Mouse (Mus musculus) heart, postnatal 0 days (tissue): ENCODE results near the gene Fbxo7. TPM values are rescaled to one million over a fixed set of nuclear protein-coding genes. Genes with fewer than 3 reads are reported as not detected.

Experiments
- ATAC-seq: fragments of 200-750 bp; cut with Nextera tagmentation; 2 replicates; pipeline ENCODE4 v1.8.0; 2017; ENCODE audit warnings: low read depth, moderate number of reproducible peaks, moderate library complexity; ENCODE audit not compliant: insufficient read depth
- DNase-seq: peaks from one replicate; pipeline ENCODE4 v3.0.0-alpha.2; 2016; ENCODE audit warnings: low spot score
- H3K27ac ChIP-seq: fragments of 300-500 bp; sonication (generic); 2 replicates; pipeline ENCODE4 v1.5.1; 2014; ENCODE audit warnings: low read depth, mild to moderate bottlenecking
- H3K27me3 ChIP-seq: fragments of 300-500 bp; sonication (generic); 2 replicates; pipeline ENCODE4 v1.6.1; 2014; ENCODE audit warnings: low read length, mixed read lengths; ENCODE audit not compliant: control insufficient read depth, insufficient read depth
- H3K36me3 ChIP-seq: fragments of 300-500 bp; sonication (generic); replicated peaks from 2 replicates; pipeline ENCODE4 v1.6.1; 2014; ENCODE audit warnings: low read length, mixed read lengths; ENCODE audit not compliant: control insufficient read depth, insufficient read depth
- H3K4me1 ChIP-seq: fragments of 300-500 bp; sonication (generic); 2 replicates; pipeline ENCODE4 v1.6.1; 2014; ENCODE audit warnings: antibody characterized with exemption; ENCODE audit not compliant: control insufficient read depth, insufficient read depth
- H3K4me2 ChIP-seq: fragments of 300-500 bp; sonication (generic); 2 replicates; pipeline ENCODE4 v1.6.1; 2014; ENCODE audit warnings: low read depth, mild to moderate bottlenecking, low read length, moderate library complexity
- H3K4me3 ChIP-seq: fragments of 300-500 bp; sonication (generic); 2 replicates; pipeline ENCODE4 v1.5.1; 2014; ENCODE audit warnings: low read depth, low read length
- H3K9ac ChIP-seq: fragments of 300-500 bp; sonication (generic); replicated peaks from 2 replicates; pipeline ENCODE4 v1.6.1; 2014; ENCODE audit warnings: low read depth, low read length, mixed read lengths
- H3K9me3 ChIP-seq: fragments of 300-500 bp; sonication (generic); replicated peaks from 2 replicates; pipeline ENCODE4 v1.6.1; 2016; ENCODE audit warnings: low read length; ENCODE audit not compliant: control insufficient read depth
- CTCF ChIP-seq: IDR thresholded peaks from 2 replicates; pipeline ENCODE4 v1.5.1; 2016; ENCODE audit warnings: antibody characterized with exemption, control low read depth, low read depth
- EP300 ChIP-seq: IDR thresholded peaks from 2 replicates; pipeline ENCODE4 v1.6.1; 2016; ENCODE audit warnings: antibody characterized with exemption, low read depth
- WGBS: fragments of 180-500 bp; shearing (Covaris S2); extraction: QIAGEN DNeasy Blood & Tissue Kit; methylation state at CpG from one replicate; pipeline ENCODE4 v1.1.7; 2014; 5-methylcytosine and 5-hydroxymethylcytosine counted together
- polyA plus RNA-seq: library from polyadenylated mRNA; unstranded; fragments of >200 nt; fragmentation: Nextera tagmentation; extraction: Ambion mirVana; gene quantifications from 2 replicates; pipeline ENCODE4 v1.2.1, GENCODE M21; 2015
- total RNA-seq: library from RNA; depleted of rRNA; stranded (reverse); fragments of >200 nt; gene quantifications from 2 replicates; pipeline ENCODE4 v1.2.3, GENCODE M21; 2014; ENCODE audit warnings: low replicate concordance

Gene Fbxo7
- total and polyA plus RNA-seq, 2 experiments from 2014 or later: 16.1 to 19.9 TPM

DNA sequence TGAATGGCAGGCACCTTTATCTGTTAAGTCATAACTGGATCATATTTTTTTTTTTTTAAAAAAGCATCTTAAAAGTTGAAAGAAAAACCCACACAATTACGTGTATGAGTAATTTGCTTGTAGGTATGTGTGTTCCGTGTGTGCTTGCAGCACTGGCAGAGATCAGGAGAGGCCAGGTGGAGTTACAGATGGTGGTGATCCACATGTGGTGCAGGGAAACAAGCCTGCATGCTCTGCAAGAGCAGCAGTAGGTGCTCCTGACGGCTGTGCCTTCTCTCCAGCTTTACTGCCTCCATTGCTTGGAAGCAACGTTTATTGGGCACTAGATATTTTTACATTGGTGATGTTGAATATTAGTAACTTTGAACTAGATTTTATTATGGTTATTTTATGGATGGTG, 21.9 kb downstream of the Fbxo7 start:
- TF ChIP-seq EP300 (no peak), CTCF (no peak)
- no peaks in the 10 kb centered on the region for H3K9me3 ChIP-seq
- no peaks in the 10 kb centered on the region for H3K27me3 ChIP-seq
- peaks cover 54% of the 10 kb centered on the region for H3K36me3 ChIP-seq
- WGBS: 80% methylated on average over 4 of the region's 4 CpGs
- no peak overlapping the region for H3K4me2 ChIP-seq
- H3K9ac ChIP-seq: no peak overlapping the region
- H3K27ac ChIP-seq: no peak overlapping the region
- H3K4me3 ChIP-seq: no peak overlapping the region
- H3K4me1 ChIP-seq: no peaks in the 10 kb centered on the region
- no peak for ATAC-seq
- DNase-seq: no peak

DNA sequence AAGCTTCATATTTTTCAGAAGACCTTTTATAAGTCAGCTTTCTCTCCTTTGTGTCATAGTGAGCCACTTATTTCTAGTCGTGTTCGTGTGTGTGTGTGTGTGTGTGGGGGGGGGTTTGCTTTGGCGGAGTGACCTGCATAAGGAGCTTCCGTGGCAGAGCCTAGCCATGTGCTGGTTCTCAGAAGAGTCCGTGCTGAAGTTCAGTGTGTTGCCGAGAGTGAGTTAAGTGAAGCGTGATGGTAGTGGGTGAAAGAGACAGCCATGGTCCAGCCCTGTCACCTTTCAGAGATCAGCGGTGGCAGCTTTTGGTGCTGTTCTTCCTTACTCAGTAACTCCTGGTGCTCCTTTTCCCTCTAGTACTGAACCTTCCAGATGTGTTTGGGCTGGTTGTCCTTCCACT, 22.3 kb downstream of the Fbxo7 start:
- no peak for DNase-seq
- Histone ChIP-seq H3K4me2 (no peak overlapping the region), H3K4me1 (no peaks in the 10 kb centered on the region), H3K27ac (no peak overlapping the region), H3K27me3 (no peaks in the 10 kb centered on the region), H3K36me3 (peaks cover 54% of the 10 kb centered on the region), H3K9ac (no peak overlapping the region), H3K9me3 (no peaks in the 10 kb centered on the region), H3K4me3 (no peak overlapping the region)
- TF ChIP-seq CTCF: no peak
- no peak for TF ChIP-seq EP300
- WGBS: 83% methylated on average over 8 of the region's 8 CpGs
- no peak for ATAC-seq

- no peak overlapping the region for H3K9ac ChIP-seq
- H3K9me3 ChIP-seq: no peaks in the 10 kb centered on the region
- H3K36me3 ChIP-seq: peaks cover 59% of the 10 kb centered on the region
- H3K4me2 ChIP-seq: no peak overlapping the region
- no peaks in the 10 kb centered on the region for H3K27me3 ChIP-seq
- 92% methylated on average over 1 of the region's 1 CpGs for WGBS
- ATAC-seq (no peak), DNase-seq (no peak)
- H3K27ac ChIP-seq: no peak overlapping the region
- H3K4me1 ChIP-seq: no peaks in the 10 kb centered on the region
- TF ChIP-seq EP300 (no peak), CTCF (no peak)
- H3K4me3 ChIP-seq: no peak overlapping the region
Observed at GRCm38 (mm10) chr10:86046371-86046770, 24.6 kb downstream of the Fbxo7 start.

GRCm38 (mm10) chr10:86047786-86048185, 26.0 kb downstream of the Fbxo7 start:
- 88% methylated on average over 9 of the region's 9 CpGs for WGBS
- TF ChIP-seq CTCF (no peak), EP300 (no peak)
- Histone ChIP-seq H3K27ac (no peak overlapping the region), H3K9me3 (no peaks in the 10 kb centered on the region), H3K4me1 (no peaks in the 10 kb centered on the region), H3K4me3 (no peak overlapping the region), H3K27me3 (no peaks in the 10 kb centered on the region), H3K36me3 (peaks cover 50% of the 10 kb centered on the region), H3K9ac (no peak overlapping the region), H3K4me2 (no peak overlapping the region)
- no peak for DNase-seq
- ATAC-seq: no peak

DNA sequence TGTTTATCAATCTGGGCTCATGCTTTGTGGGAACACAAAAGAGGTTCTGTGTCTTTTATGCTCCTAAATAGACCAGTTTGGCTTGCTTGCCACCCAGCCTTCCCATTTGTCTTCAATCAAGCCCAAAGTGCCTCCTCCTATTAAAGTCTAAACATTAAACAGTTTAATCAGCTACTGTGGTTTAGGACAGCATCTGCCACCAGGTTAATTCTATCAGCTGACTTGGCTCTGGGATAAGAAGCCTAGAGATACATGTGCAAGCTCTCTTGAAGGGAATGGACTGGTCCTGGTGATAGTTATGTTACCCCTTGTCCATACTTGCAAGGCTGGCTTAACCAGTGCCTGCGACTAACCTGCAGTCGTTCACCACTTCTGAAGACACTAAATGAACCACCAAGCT, 28.8 kb downstream of the Fbxo7 start:
- Histone ChIP-seq H3K4me1 (no peaks in the 10 kb centered on the region), H3K4me2 (no peak overlapping the region), H3K27me3 (no peaks in the 10 kb centered on the region), H3K36me3 (peaks cover 31% of the 10 kb centered on the region), H3K9me3 (no peaks in the 10 kb centered on the region), H3K4me3 (no peak overlapping the region), H3K27ac (no peak overlapping the region), H3K9ac (no peak overlapping the region)
- ATAC-seq: no peak
- WGBS: 90% methylated on average over 2 of the region's 2 CpGs
- TF ChIP-seq EP300 (no peak), CTCF (no peak)
- no peak for DNase-seq

GRCm38 (mm10) chr10:86052818-86053522, 31.2 kb downstream of the Fbxo7 start:
- Histone ChIP-seq H3K4me1 (no peaks in the 10 kb centered on the region), H3K4me3 (no peak overlapping the region), H3K9me3 (0 out of 2 replicates have a peak, but pooled peaks cover 4% of the 10 kb centered on the region), H3K9ac (no peak overlapping the region), H3K36me3 (peaks cover 14% of the 10 kb centered on the region), H3K4me2 (no peak overlapping the region), H3K27me3 (no peaks in the 10 kb centered on the region), H3K27ac (no peak overlapping the region)
- WGBS: 77% methylated on average over 10 of the region's 10 CpGs
- no peak for DNase-seq
- TF ChIP-seq CTCF: no peak
- TF ChIP-seq EP300: no peak
- ATAC-seq: no peak
